Mouse (Mus musculus): Measurements from ENCODE around the gene Armc5.

The Armc5 gene

GRCm38 (mm10) chr7:128288923-128289544 is 51.9 kb downstream of the Armc5 start:
- 54% methylated on average over 9 of the region's 9 CpGs for WGBS
